Mouse (Mus musculus): ENCODE measurements around the gene Fbxo24. TPM values are rescaled to one million over a fixed set of nuclear protein-coding genes. Genes with fewer than 3 reads are reported as not detected.
A peak's percentile ranks its signal among the peaks of the same experiment; 100 is the strongest.
"Not testable (repeated sequence)": the region's sequence is repeated elsewhere in the genome, so short reads cannot be mapped to it uniquely, and the experiment has no call there.

Gene Fbxo24
- polyA plus RNA-seq, 1 experiment from 2014 or later, result 0.24 TPM

DNA sequence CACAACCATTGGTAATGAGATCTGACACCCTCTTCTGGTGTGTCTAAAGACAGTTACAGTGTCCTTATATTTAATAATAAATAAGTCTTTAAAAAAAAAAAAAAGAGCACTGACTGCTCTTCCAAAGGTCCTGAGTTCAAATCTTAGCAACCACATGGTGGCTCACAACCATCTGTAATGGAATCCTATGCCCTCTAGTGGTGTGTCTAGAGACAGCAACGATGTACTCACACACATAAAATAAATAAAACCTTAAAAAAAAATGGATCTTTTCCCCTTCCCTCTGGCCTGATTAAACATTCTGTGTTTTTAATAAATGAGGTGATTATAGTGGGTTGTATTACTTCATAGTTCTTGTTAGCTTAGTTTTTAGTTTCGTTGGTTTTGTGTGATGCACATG is 13.9 kb downstream of the Fbxo24 start:
- not testable (repeated sequence) for H3K36me3 ChIP-seq (ENCODE audit: control insufficient read depth, insufficient read depth, low read length); H3K27me3 ChIP-seq (ENCODE audit: control insufficient read depth, insufficient read depth, low read length); DNase-seq (ENCODE audit: low spot score); H3K4me2 ChIP-seq (ENCODE audit: low read depth, severe bottlenecking); H3K27ac ChIP-seq (replicated peaks; ENCODE audit: low read depth, low read length); H3K9me3 ChIP-seq (ENCODE audit: control insufficient read depth, low read length); H3K4me3 ChIP-seq (ENCODE audit: low read depth, low read length); ATAC-seq (ENCODE audit: insufficient number of reproducible peaks, low FRiP score, low TSS enrichment, low read depth); H3K9ac ChIP-seq (ENCODE audit: low read length)
- WGBS, result 91% methylated on average over 2 of the region's 2 CpGs
- H3K4me1 ChIP-seq (ENCODE audit: control insufficient read depth, insufficient read depth, low read length), result peaks cover 28% of the 10 kb centered on the region

DNA sequence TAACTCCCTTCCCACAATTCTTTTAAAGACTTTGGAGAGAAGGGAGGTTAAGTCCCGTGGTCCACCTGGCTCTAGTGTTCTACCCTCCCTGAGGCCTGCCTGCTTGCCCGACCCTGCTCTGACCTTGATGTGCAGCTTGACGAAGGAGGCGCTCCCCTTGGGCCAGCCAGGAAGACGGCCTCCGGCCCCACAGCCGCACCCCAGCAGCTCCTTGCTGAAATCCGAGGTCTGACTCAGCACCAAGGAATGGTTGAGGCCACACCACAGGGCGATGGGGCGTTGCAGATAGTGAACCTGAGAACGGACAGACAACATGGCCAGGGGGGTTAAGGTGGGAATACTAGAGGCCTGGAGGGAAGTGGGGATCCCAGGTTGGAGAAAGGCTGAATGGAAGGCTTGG is 15.3 kb downstream of the Fbxo24 start, which contains the start of gene Pcolce:
TSS of gene Pcolce (minus strand) at position 235 of the 400 bp plus-strand sequence.
- Histone ChIP-seq H3K9ac (ENCODE audit: low read length) (peak within 1 kb of the TSS; percentile 41), H3K4me2 (ENCODE audit: low read depth, severe bottlenecking) (no peak within 1 kb of the TSS), H3K4me3 (ENCODE audit: low read depth, low read length) (no peak within 1 kb of the TSS), H3K36me3 (ENCODE audit: control insufficient read depth, insufficient read depth, low read length) (no peaks in the 10 kb centered on the region), H3K27ac (replicated peaks; ENCODE audit: low read depth, low read length) (peak within 1 kb of the TSS; percentile 97; the same call in 1 of the 2 replicates), H3K27me3 (ENCODE audit: control insufficient read depth, insufficient read depth, low read length) (no peaks in the 10 kb centered on the region), H3K9me3 (ENCODE audit: control insufficient read depth, low read length) (no peaks in the 10 kb centered on the region), H3K4me1 (ENCODE audit: control insufficient read depth, insufficient read depth, low read length) (peaks cover 42% of the 10 kb centered on the region)
- ATAC-seq (ENCODE audit: insufficient number of reproducible peaks, low FRiP score, low TSS enrichment, low read depth) (no peak), DNase-seq (ENCODE audit: low spot score) (no peak)
- 46% methylated on average over 11 of the region's 11 CpGs for WGBS

DNA sequence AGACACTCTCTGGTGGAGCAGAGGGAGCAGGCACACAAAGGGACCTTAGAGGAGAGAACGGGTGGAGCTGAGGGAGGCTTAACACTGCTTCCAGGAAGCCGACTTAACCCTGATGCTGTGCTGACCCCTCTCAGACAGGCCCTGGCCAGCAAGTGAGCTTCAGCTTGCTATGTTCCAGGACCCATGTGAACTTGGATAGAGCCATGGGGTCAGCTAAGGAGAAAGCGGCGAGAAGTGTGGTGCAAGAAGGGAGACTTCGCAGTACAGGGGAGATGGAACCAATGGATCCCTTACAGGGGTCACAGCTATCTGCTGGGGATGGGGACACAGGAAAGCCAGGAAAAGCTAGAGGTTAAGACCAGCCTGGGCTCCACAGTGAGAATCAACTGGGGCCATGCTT is 15.7 kb downstream of the Fbxo24 start:
- Histone ChIP-seq H3K36me3 (ENCODE audit: control insufficient read depth, insufficient read depth, low read length) (no peaks in the 10 kb centered on the region), H3K9ac (ENCODE audit: low read length) (peak overlapping the region; percentile 41), H3K4me2 (ENCODE audit: low read depth, severe bottlenecking) (no peak overlapping the region), H3K27ac (replicated peaks; ENCODE audit: low read depth, low read length) (peak overlapping the region; percentile 97; the same call in 1 of the 2 replicates), H3K27me3 (ENCODE audit: control insufficient read depth, insufficient read depth, low read length) (no peaks in the 10 kb centered on the region), H3K4me3 (ENCODE audit: low read depth, low read length) (no peak overlapping the region), H3K4me1 (ENCODE audit: control insufficient read depth, insufficient read depth, low read length) (peaks cover 46% of the 10 kb centered on the region), H3K9me3 (ENCODE audit: control insufficient read depth, low read length) (no peaks in the 10 kb centered on the region)
- WGBS, result 72% methylated on average over 5 of the region's 5 CpGs
- DNase-seq (ENCODE audit: low spot score) (no peak), ATAC-seq (ENCODE audit: insufficient number of reproducible peaks, low FRiP score, low TSS enrichment, low read depth) (no peak)

DNA sequence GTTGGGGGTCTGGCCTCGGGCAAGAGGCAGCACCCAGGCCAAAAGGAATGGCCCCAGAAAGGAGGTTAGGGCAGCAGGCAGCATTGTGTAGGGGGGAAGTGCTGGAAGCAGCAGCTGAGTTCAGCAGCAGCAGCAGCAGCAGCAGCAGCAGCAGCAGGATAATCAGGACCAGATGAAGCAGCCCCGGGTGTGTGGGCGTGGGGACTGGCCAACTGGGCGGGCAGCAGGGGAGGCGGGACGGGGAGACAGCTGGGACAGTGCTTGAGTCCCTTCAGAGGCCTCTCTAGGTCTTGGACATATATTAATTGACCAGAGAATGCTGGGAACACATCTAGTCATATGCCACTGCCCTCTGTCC is 17.6 kb downstream of the Fbxo24 start:
- peak overlapping the region; percentile 49 for H3K9ac ChIP-seq (ENCODE audit: low read length)
- H3K27ac ChIP-seq (replicated peaks; ENCODE audit: low read depth, low read length), result peak overlapping the region; percentile 97
- H3K4me1 ChIP-seq (ENCODE audit: control insufficient read depth, insufficient read depth, low read length), result peaks cover 50% of the 10 kb centered on the region
- peak overlapping the region; percentile 57 for H3K4me2 ChIP-seq (ENCODE audit: low read depth, severe bottlenecking)
- DNase-seq (ENCODE audit: low spot score) (peak; percentile 92), ATAC-seq (ENCODE audit: insufficient number of reproducible peaks, low FRiP score, low TSS enrichment, low read depth) (peak; percentile 28)
- no peaks in the 10 kb centered on the region for H3K9me3 ChIP-seq (ENCODE audit: control insufficient read depth, low read length)
- peak overlapping the region; percentile 30 for H3K4me3 ChIP-seq (ENCODE audit: low read depth, low read length)
- no peaks in the 10 kb centered on the region for H3K27me3 ChIP-seq (ENCODE audit: control insufficient read depth, insufficient read depth, low read length)
- H3K36me3 ChIP-seq (ENCODE audit: control insufficient read depth, insufficient read depth, low read length), result peaks cover 3% of the 10 kb centered on the region; the same call in 1 of the 2 replicates
- WGBS, result 0% methylated on average over 6 of the region's 6 CpGs

DNA sequence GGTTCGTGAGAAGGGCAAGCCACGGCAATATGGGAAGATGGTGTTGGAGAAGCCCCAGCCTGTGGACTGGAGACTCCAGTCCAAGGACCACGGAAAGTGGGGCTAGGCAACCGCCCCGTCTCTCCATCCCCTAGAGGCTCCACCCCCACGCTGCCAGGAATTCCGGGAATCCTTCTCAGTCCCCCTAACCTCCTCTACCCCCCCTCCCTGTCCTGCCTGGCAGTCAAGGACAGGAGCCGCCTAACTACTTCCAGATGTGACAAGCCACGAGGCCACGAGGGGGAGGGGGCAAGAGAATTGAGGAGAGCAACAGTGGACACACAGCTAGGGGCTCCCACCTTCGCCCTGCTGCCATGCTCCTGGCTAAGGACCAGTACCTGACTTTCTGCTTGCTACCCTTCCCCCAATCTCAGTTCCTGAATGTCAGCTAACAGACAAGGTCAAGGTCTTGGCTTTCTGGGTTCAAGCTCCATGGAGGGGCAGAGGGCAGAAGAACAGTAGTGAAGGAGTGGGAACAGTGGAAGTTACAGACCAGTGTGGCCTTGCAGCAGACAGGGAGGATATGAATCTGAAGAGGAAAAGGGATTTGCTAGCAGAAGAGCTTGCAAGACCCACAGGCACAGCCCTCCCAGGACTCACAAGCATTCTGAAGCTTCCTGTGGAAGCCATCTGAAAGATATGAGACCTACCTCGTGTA is 18.1 kb downstream of the Fbxo24 start:
- peak; percentile 86 for ATAC-seq (ENCODE audit: insufficient number of reproducible peaks, low FRiP score, low TSS enrichment, low read depth)
- peak overlapping the region; percentile 49 for H3K9ac ChIP-seq (ENCODE audit: low read length)
- H3K9me3 ChIP-seq (ENCODE audit: control insufficient read depth, low read length), result no peaks in the 10 kb centered on the region

DNA sequence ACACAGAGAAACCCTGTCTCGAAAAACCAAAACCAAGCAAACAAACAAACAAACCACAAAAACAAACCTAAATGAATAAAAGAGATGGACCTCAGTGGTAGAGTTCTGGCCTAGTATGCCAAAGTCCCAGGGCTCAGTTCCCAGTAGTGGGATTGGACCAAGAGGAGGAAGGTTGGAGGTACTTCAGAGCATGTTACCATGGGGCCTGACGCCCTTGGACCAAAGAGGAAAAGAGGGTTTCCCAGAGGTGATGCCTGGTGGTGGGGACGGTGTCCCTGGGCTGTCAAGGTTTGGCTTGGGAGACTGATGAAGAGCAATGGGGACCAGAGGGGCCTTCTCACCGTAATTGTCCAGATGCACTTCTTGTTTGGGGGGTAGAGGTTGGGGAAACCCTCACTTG is 18.7 kb downstream of the Fbxo24 start:
- no peak for ATAC-seq (ENCODE audit: insufficient number of reproducible peaks, low FRiP score, low TSS enrichment, low read depth)
- Histone ChIP-seq H3K36me3 (ENCODE audit: control insufficient read depth, insufficient read depth, low read length) (peaks cover 6% of the 10 kb centered on the region; the same call in 1 of the 2 replicates), H3K27ac (replicated peaks; ENCODE audit: low read depth, low read length) (peak overlapping the region; percentile 97), H3K4me2 (ENCODE audit: low read depth, severe bottlenecking) (peak overlapping the region; percentile 57), H3K9me3 (ENCODE audit: control insufficient read depth, low read length) (no peaks in the 10 kb centered on the region), H3K9ac (ENCODE audit: low read length) (peak overlapping the region; percentile 49; the same call in 1 of the 2 replicates), H3K4me1 (ENCODE audit: control insufficient read depth, insufficient read depth, low read length) (peaks cover 50% of the 10 kb centered on the region), H3K27me3 (ENCODE audit: control insufficient read depth, insufficient read depth, low read length) (no peaks in the 10 kb centered on the region), H3K4me3 (ENCODE audit: low read depth, low read length) (peak overlapping the region; percentile 30)
- DNase-seq (ENCODE audit: low spot score), result no peak
- WGBS, result 39% methylated on average over 4 of the region's 4 CpGs

More for the DNA sequence above, 18.1 kb downstream of the Fbxo24 start:
- peaks cover 50% of the 10 kb centered on the region for H3K4me1 ChIP-seq (ENCODE audit: control insufficient read depth, insufficient read depth, low read length)
- H3K4me2 ChIP-seq (ENCODE audit: low read depth, severe bottlenecking), result peak overlapping the region; percentile 57
- H3K4me3 ChIP-seq (ENCODE audit: low read depth, low read length), result peak overlapping the region; percentile 30
- H3K27ac ChIP-seq (replicated peaks; ENCODE audit: low read depth, low read length), result peak overlapping the region; percentile 97
- H3K36me3 ChIP-seq (ENCODE audit: control insufficient read depth, insufficient read depth, low read length), result peaks cover 3% of the 10 kb centered on the region; the same call in 1 of the 2 replicates
- under 1% methylated on average over 12 of the region's 12 CpGs for WGBS
- peak; percentile 97 for DNase-seq (ENCODE audit: low spot score)
- no peaks in the 10 kb centered on the region for H3K27me3 ChIP-seq (ENCODE audit: control insufficient read depth, insufficient read depth, low read length)

DNA sequence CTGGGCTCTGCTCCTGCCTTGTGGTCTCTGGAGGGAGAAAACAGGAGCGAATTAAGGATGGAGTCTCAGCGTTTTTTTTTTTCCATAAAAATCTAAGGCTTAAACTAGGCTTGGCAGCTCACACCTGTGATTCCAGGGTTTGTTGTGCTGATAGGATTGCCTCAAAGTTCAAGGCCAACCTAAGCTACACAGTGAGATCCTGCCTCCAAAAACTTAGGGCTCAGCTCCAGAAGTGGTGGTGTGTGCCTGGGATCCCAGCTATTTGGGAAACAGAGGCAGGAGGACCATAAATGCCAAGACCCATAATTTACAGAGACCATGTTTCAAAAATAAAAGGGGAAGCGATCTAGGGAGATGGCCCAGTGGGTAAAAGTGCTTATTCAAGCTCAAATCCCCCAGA is 19.5 kb downstream of the Fbxo24 start:
- Histone ChIP-seq H3K9ac (ENCODE audit: low read length) (peak overlapping the region; percentile 50; the same call in 1 of the 2 replicates), H3K9me3 (ENCODE audit: control insufficient read depth, low read length) (no peaks in the 10 kb centered on the region), H3K4me3 (ENCODE audit: low read depth, low read length) (peak overlapping the region; percentile 30; the same call in 1 of the 2 replicates), H3K36me3 (ENCODE audit: control insufficient read depth, insufficient read depth, low read length) (peaks cover 6% of the 10 kb centered on the region; the same call in 1 of the 2 replicates), H3K4me1 (ENCODE audit: control insufficient read depth, insufficient read depth, low read length) (peaks cover 50% of the 10 kb centered on the region), H3K4me2 (ENCODE audit: low read depth, severe bottlenecking) (peak overlapping the region; percentile 57), H3K27me3 (ENCODE audit: control insufficient read depth, insufficient read depth, low read length) (no peaks in the 10 kb centered on the region), H3K27ac (replicated peaks; ENCODE audit: low read depth, low read length) (peak overlapping the region; percentile 30; the same call in 1 of the 2 replicates)
- DNase-seq (ENCODE audit: low spot score) (no peak), ATAC-seq (ENCODE audit: insufficient number of reproducible peaks, low FRiP score, low TSS enrichment, low read depth) (no peak)
- 42% methylated on average over 3 of the region's 3 CpGs for WGBS

DNA sequence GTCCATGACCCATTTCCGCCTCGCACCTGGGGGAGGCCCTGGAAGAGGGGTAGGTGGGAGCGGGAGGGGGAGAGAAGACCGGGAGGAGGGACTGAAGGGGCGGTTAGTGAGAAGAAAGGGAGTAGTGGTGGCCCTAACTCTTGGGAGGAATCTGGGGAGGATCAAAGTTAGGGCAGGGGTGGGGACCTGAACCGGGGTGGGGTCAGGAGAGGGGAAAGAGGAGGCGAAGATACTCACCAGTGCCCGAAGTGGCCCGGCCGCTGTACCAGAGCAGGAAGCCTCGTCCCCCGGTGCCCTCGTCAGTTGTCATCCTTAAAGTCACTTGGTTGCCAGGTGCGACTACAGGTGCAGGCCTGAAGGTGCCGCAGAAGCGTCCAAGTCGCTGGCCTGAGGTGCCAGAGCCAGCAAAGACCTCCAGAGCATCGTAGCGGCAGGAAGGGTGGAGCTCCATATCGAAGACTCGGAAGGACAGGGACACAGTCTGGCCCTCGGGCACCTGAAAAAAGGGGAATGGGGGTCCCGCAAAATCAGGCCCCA is 20.1 kb downstream of the Fbxo24 start:
- Histone ChIP-seq H3K4me1 (ENCODE audit: control insufficient read depth, insufficient read depth, low read length) (peaks cover 49% of the 10 kb centered on the region), H3K4me3 (ENCODE audit: low read depth, low read length) (peak overlapping the region; percentile 21), H3K9me3 (ENCODE audit: control insufficient read depth, low read length) (no peaks in the 10 kb centered on the region), H3K4me2 (ENCODE audit: low read depth, severe bottlenecking) (peak overlapping the region; percentile 57), H3K9ac (ENCODE audit: low read length) (peak overlapping the region; percentile 50), H3K27ac (replicated peaks; ENCODE audit: low read depth, low read length) (no peak overlapping the region), H3K27me3 (ENCODE audit: control insufficient read depth, insufficient read depth, low read length) (no peaks in the 10 kb centered on the region), H3K36me3 (ENCODE audit: control insufficient read depth, insufficient read depth, low read length) (peaks cover 6% of the 10 kb centered on the region; the same call in 1 of the 2 replicates)
- ATAC-seq (ENCODE audit: insufficient number of reproducible peaks, low FRiP score, low TSS enrichment, low read depth), result no peak
- WGBS, result 9% methylated on average over 23 of the region's 23 CpGs
- DNase-seq (ENCODE audit: low spot score), result no peak

Data from limb, embryonic 11.5 days (tissue).